Mouse (Mus musculus) frontal cortex, adult 2 months (tissue): ENCODE results near the gene Cdadc1. TPM values are rescaled to one million over a fixed set of nuclear protein-coding genes. Genes with fewer than 3 reads are reported as not detected.

ENCODE experiments used
- DNase-seq, 2 experiments: peaks; one replicate each; pipeline ENCODE4 v3.0.0; 2022; ENCODE audit warnings: low spot score in 1 of 2; ENCODE audit errors: extremely low spot score in 1 of 2
- polyA plus RNA-seq: library from polyadenylated mRNA; depleted of rRNA; stranded (reverse); fragments of >200 nt; gene quantifications from 2 replicates; pipeline ENCODE4 v1.2.3, GENCODE M21; 2012; rRNA removed

Gene Cdadc1
- polyA plus RNA-seq, result 30.5 and 31.5 TPM in 2 replicates

DNA sequence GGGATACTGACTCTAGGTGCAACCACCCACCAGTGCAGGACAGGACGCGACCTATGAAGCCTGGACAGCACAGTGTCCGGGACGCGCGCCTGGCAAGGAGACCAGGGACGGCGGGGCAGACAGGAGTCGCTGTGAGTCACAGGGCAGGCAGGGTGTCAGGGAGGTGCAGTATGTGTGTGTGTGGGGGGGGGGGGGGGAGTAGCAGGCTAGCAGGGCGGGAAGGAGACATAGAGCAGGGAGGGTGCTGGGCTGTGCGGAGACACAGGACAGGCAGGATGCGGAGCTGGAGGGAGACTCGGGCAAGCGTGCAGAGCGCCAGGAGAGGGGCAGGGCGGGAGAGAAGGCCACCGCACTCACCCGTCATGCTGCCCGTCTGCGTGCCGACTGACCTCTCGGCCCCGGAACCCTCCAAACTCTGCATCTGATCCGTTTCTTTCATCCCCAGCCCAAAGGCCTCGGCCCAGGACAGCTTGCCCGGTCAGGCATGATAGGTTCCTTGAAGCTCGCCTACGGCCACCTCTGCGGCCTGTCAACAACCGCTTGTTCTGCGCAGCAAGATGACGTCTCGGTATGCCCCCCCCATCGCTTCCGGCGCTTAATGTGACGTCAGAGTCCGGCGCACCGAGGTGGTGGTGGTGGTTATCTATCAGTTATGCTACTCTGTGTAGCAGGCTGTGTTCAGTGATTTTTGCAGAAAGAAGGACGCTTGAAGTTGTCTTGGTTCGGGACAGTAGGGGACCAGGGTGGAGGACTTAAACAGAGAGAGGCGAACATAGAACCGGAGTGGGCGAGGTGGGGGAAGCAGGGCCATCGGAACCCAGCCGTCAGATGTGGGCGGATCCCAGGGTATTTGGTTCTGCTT is at the start of gene Cdadc1:
Cdadc1 (minus strand) TSS at position 562 of the 862 bp plus-strand sequence.
- DNase-seq, result peak; percentile 92 to 98

DNA sequence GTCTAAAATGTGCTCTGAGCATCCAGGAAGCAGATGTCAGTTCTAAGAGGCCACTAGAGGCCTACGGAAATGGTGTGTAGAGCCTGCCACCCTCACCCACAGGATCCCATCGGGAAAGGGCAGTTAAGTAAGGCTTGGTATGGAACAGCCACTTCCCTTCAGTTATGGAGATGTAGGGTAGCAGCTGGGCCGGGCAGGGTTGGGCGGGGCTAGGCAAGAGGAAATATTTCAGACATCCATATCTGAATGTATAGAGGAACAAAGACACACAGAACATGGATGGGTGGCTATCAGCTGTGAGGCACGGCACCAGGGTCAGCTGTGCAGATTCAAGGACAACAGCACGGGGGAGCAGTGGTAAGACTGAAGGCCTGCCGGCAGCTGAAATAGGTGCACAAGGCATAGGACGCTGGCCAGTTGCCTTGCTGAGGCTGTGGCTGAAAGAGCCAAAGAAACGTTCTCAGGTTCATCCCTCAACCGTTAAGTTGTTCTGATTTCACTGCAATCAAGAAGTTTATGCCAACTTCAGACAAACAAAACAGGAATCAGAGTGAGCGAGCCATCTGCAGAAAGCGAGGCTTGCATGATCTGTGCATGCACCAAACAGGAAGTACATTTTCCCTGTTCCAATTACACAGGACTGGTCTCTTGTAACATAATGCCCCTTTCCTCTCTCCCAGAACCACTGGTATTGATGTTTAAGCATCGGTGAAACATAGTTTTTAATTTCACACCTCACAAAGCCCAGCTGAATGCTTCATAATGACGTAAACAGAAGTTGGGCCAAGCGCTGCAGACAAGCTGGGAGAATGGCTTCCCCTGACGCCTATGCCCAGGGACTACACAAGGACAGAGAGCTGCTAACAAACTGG is 49.3 kb upstream of the Cdadc1 start:
- no peak for DNase-seq

DNA sequence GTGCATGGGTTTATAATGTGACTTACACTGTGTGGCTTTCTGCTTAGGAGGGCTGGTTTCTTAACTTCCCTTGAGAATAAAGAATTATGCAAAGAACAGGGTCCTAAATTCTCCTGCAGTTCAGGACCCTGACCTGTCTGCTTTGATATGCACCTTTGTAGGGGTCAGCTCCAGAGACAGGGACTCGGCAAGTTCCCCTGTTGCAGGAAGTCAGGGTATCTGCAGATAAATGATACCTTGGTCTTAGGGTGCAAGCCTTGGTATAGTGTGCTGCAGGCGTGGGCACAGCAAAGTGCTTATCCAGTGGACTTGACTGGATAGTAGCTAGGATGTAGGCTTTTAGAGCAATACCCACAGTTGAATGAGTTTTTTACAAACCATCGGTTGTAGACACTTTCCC is 47.1 kb upstream of the Cdadc1 start:
- no peak for DNase-seq

DNA sequence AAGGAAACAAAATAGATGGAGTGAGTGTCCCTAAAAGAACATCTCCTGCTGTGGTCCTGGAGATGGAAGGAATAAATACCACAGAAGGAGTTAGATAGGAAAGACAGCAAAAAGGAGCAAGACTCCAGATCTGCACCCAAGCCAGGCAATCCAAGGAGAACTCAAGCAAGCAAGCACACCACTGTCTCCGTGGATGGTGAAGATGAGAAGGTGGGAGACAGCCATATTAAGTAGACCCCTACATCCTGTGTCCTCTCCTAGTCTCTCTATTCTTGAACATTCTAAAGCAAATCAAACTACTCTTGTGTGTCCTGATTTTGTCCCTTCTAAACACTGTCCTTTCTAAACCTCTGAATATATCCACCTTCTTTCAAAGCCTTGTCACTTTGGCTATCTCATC is 46.4 kb upstream of the Cdadc1 start:
- DNase-seq, result no peak

DNA sequence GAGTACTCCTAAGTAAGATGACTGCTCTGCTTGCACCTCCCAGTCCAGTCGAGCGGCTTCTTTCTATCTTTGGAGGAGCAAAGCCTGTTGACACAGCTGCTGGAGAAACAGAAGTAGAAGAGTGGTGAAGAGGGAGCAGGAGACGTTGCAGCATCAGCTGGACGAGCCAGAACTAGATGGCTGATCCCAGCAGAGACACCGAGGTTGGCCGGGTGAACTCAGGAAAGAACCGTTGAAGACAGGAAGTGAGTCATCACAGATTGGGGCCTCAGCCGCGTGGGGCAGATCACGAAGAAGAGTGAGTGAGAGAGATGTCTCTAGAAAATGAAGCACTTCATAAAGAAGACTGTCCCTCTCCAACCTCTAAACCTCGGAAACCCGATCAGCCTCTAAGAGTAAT is 45.8 kb upstream of the Cdadc1 start:
- no peak for DNase-seq

DNA sequence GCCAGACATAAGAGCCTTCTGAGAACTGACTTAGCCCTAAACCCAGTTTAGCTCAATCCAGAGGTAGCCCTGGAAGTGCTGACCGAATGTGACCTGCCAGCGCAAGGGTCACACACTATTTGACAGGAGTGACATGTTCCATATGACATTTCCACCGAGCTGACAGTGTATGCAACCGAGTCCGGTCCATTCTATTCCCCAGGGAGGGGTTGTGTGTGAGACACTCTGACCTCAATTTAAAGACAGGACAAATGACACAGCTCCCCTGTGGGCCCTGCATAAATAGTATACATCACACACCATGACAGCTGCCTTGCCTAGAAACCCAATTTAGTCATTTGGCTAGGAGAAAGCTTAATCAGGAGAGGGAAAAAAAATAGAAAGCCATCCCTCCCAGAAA is 44.1 kb upstream of the Cdadc1 start:
- no peak for DNase-seq

DNA sequence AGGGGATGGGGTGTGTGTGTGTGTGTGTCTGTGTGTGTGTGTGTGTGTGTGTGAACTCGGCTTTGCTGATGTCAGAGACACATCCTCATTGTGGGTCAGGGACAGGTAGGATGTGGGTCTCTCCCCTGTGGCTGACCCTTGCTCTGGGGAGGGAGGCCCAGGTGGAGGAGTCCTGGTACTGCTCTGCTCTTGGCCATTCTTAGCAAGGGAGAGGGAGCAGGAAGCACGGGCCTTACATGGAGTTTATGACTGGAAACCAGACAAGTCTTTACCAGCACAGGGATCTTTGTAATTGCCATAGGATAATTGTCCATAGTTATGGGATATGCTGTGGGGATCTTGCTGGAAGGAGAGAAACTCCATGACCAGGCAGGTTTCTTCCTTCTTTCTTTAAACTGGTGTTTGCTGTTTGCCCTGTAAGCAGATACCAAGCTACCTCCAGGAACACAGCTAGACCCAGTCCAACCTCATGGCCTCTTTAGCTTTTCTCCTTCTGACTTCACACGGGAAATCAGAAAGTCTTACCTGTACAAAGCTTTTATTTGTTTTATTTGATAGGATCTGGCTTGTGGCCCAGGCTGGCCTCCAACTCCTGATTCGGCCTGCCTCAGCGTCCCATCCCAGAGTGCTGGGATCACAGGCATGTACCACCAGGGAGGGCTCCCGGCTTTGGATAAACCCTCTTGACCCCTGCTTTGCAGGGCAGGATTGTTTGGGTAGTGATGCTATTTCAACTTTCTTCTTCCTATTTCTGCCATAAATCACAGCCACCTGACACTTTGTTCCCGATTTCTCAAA is 41.3 kb upstream of the Cdadc1 start:
- DNase-seq, result no peak

DNA sequence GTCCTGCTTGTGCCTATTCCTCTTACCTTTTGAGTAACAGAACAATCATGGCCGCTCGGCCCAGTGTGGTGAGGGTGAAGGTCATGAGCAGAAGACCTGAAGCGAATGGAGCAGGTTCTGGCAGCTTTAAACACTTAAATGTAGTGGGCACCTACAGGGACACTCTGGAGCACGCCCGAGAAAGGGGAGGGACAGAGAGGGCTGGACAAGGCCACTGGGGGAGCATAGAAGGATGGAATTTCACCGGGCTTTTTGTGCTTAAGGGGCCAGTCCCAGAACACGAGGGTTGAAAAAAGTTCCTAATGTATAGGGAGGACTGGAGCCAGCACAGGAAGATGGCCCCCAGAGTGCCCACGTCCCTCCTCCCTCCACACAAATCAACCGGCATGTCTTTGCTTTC is 36.2 kb upstream of the Cdadc1 start:
- DNase-seq, result no peak

DNA sequence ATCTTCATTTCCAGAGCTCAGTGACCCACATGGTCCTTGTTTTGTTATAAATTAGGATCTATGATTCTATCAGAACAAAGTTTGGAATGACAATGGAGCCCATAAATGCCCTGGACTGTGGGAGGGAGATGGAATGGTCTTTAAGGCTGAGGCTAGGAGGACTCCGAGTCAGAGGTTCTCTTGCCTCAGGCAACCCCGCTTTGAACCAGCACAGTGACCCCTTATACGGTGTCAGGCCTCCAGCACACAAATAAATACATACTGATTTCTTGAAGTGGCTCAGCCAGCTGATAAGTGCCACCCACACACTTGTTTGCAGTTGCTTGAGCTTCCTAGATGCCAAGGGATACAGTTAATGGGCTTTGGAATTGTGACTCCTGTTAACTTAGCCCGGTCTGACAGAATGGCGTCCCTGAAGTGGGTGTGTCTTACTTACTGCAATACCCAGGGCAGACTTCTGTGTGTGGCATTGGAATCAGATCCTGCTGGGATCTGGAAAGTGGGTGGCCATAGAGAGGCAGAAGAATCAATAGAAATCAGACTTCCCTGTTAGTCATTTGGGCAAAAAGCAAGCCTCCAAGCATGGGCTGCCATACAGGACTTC is 35.6 kb upstream of the Cdadc1 start:
- no peak for DNase-seq

DNA sequence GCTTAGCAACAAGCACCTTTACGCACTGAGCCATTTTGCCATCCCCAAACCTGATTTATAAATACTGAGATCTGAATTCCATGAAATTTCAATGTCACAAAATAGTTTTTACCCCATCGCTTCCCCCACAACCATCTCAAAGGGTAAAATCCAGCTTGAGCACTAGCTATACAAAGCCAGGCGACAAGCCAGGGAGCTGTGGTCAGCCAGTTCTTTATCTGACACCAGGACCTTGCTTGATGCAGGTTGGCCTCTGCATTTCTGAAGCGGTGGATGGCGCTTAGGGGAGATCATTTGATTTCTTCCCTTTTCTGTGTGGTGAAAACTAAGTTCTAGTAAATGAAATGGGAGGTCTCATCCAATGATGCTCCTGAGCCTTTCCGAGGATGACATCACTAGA is 34.3 kb upstream of the Cdadc1 start:
- DNase-seq, result no peak

DNA sequence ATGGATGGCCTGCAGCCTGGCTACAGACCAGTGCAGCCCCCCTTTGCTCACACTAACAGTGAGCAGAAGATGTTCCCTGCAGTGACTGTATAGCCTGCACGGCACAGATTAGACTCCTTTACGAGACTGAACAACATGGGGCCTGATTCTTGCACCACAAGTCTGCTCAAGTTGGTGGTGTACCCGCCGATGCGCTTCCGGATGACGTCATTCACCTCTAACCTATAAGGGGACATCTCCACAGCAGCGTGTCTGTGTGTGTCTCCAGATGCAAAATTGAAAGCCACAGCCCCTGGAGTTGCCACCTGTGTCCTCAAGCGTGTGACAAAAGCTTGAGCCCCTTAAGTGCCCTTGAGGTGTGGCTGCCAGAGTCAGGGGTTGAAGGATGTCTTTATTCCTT is 32.3 kb upstream of the Cdadc1 start:
- DNase-seq, result no peak

DNA sequence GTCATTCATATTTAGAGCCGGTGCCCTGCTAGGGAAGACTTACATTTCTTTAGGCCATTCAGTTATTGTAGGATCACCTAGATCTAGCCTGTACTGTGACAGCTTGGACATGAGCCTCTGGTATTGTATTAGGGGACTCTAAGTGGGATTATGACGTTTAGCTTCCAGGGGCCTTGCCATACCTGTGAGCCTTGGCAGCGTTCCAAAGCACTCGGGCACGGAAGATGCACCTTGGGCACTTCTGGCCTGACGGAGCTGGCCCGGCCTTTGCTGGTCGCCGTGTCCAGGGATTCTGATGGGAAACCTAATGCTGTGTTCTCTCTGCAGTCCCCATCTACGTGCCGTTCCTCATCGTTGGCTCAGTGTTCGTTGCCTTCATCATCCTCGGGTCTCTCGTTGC is 31.5 kb upstream of the Cdadc1 start:
- DNase-seq, result no peak

DNA sequence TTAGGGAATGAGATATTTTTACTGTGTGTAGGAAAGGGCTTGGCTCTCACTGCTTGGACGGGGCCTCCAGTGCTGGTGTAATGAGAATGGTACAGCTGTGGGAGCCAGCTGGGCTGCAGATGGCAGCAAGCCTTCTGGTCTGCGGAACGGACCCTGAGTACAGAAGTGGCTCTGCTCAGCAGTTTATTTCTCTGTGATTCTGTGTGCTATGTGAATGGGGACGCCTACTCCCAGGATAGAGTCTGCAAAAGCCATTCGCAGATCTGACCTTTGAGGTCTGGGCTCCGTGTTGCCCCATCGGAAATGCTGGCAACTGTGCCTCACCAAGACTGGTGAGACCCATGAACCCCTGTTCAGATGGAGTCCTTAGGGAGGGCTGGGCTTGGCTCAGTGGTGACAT is 30.1 kb upstream of the Cdadc1 start:
- peak in 1 of 2 experiments; percentile 33 for DNase-seq

DNA sequence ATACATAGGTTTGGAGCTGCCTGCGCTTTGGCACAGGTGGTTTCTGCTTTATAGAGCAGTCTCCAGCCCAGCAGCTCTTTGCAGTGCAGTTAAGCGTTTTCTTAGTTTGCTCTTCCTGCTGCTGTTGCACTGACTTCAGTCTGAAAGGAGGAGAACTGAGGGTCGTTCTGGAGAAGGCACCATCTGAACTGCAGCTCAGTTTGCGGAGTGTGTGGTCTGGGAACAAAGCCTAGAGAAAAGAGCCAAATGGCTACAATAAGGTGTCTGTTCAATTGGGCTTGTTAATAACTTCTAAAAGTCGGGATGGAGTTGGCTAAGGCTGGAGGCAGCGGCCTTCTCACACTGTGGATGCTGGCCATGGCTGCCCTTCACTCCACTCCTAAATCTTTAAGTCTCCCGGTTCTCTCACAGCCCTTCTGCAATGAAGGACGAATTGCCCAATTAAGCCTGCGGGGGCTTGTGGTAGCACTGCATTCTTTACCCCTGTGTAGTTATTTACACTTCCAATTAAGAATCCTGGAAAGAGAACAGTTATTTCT is 29.5 kb upstream of the Cdadc1 start:
- DNase-seq, result no peak

DNA sequence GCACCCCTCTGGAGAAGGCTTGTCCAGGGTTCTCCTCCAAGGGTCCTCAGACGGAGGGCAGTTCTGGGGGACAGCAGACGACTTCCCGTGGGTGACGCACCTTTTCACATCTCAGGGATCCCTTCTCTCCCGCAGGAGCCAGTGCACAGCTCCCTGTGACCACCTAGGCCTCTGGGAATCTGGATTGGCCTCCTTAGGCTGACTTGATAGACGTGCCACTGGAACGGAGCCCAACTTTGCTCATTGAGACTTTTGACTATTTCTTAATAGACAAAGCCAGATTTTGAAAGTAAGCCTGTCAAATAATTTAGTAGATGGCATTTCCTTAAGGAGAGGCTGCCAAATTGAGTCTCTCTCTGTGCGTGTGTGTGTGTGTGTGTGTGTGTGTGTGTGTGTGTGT is 29.0 kb upstream of the Cdadc1 start:
- no peak for DNase-seq

DNA sequence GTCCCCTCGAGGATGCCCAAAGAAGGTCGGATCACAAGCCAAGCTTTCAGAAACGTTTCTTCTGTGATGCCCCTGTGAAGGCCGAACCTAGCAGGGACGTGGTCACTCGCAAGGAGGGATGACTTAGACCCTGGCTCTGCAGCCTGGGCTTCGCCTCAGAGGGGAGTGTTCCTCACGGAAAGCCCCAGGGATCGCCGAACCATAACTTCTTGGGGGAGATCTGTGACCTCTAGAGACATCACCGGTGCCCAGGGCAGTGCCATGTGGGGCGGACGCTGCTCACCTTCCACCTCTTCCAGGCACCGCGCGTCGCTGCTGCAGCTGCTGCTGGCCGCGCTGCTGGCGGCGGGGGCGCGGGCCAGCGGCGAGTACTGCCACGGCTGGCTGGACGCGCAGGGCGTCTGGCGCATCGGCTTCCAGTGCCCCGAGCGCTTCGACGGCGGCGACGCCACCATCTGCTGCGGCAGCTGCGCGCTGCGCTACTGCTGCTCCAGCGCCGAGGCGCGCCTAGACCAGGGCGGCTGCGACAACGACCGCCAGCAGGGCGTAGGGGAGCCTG is 28.1 kb upstream of the Cdadc1 start:
- DNase-seq, result peak in 1 of 2 experiments; percentile 16

DNA sequence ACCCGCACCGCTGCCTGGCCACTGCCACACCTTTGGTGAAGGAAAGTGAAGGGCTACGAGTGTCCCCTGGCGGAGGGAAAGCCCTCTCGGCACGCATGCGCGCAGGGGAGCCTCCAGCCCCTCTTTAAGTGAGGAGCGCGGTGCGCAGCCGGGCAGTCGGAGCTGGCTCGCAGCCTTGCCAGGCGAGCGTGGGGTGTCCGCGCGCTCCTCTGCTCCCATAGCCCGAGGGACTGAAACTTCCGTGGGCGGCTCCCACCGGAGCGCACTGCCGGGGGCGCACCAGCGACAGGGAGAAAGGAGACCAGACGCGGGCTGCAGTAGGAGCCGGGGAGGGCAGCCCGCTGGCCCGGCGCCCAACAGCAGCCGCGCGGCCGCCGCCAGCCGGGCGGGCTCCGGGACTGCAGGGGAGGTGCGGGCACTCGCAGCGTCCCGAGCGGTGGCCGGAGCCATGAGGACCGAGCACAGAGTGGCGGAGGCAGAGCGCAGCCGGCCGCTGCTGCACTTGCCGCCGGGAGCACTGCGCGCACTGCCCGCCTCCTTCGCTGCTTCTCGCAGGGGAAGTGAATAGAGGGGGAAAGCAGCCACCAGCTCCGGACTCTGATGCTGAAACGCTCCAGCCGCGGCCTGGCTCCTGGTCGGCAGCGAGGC is 27.5 kb upstream of the Cdadc1 start, which contains the start of gene Shisa2:
Shisa2 (plus strand) TSS at position 151 of the 648 bp plus-strand sequence.
- peak in 1 of 2 experiments; percentile 68 for DNase-seq

DNA sequence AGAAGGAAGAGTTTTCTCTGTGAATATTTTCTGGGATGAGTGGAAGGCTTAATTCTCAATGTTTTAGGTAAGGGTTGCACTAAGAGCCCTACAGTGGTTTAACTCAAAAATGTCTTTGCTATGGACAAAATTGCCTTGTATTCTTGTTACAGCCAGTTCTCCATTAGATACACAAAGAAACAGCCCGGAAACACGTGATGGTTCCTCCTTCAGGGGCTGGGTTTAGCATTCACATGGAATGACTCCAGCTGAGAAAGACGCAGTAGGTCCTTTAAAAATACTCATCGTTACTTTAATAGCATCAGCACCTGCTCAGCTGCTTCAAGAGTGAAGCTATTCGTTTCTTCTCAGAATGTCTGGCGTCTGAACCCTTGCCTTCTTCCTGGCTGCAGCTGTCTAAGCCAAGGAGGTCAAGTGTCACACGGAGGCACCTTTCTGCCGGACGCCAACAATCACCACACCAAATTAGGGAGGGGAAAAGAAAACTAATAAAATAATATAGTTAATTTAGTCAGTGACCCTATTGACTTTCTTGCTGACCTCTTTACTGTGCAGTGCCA is 26.6 kb upstream of the Cdadc1 start:
- no peak for DNase-seq

DNA sequence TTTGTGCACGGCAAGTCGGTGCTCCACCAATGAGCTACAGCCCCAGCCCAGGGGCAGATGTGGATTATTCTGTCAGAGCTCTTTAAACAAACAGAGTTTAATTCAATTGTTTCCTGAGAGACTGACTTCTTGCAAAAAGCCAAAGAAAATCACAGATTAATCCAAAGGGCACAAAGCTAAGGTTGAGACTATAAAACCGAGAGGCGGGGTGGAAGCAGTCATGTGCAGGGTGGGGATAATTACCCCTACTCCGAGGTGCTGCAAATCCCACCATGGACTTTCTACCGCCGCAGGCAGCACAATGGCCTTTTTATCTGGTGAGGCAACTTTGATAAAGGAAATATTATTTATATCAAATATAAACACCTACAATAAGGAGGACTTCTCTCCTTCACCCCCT is 19.0 kb upstream of the Cdadc1 start:
- no peak for DNase-seq
